Mouse (Mus musculus): ENCODE data around the gene Card10.

- TF ChIP-seq CTCF (IDR thresholded peaks at IDR 0.05; ENCODE audit: low read depth) (no peak), EP300 (IDR thresholded peaks at IDR 0.05; ENCODE audit: low read depth) (no peak)
Measured at GRCm38 (mm10) chr15:78784520-78784919, 18.3 kb downstream of the Card10 start.
